Mouse (Mus musculus): ENCODE data around the gene Alad. TPM values are rescaled to one million over a fixed set of nuclear protein-coding genes. Genes with fewer than 3 reads are reported as not detected.

Alad gene
- polyA plus RNA-seq (2021) = 40.5 TPM

DNA sequence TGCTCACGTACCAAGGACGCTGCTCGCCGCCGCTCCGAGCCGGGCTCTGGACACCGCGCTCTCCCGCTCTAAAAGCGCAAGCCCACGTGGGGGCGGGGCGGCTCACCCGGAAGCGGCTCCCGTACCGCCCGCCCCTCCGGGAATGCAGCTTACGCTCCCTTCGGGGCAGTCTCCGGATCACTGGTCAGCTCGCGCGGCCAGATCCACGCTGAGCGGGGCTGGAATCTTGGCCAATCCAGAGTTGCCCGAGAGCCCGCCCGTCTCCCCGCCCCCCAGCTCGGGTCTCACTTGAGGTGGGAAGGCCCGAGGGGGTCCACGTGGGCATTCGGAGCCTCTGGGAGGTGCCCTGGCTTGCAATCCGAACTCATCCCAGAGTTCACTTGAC, at the start of gene Alad:
TSS of gene Alad (minus strand) at position 70 of the 385 bp plus-strand sequence.
- DNase-seq (ENCODE audit: low read depth, low spot score) (no peak), ATAC-seq (peak; percentile 86)
- H3K27me3 ChIP-seq = no peaks in the 10 kb centered on the region
- in situ Hi-C loops (cut with MboI; ENCODE audit: low pct_unique_long_range_greater_than_20kb) = loop anchor here (5.0 kb wide), 1 partner anchor 53 kb away; no protein-coding TSS in a partner anchor
- ChIA-PET CTCF (interaction anchor here (1.3 kb wide), 1 partner anchor 65 kb away, joined by 6 read pairs; no protein-coding TSS in a partner anchor), POLR2A (no interaction called here)
- TF ChIP-seq CTCF (IDR thresholded peaks at IDR 0.05) = no peak

DNA sequence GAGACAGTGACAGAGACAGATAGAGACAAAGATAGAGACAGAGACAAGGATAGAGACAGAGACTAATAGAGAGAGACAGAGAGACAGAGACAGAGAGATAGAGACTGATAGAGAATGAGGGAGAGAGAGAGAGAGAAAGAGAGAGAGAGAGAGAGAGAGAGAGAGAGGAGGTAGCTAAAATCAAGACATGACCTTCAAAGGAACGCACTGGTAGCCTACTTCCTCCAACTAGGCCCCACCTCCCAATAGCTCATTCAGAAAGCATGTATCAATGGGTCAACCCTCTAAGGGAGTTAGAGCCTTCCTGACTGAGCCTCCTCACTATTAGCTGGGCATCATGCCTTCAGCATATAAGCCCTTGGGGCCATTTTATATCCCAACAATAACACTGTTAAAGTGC, 48.6 kb upstream of the Alad start:
- peaks cover 5% of the 10 kb centered on the region for H3K27me3 ChIP-seq
- ATAC-seq (no peak), DNase-seq (ENCODE audit: low read depth, low spot score) (no peak)
- ChIA-PET CTCF (no interaction called here), POLR2A (no interaction called here)
- in situ Hi-C loops (cut with MboI; ENCODE audit: low pct_unique_long_range_greater_than_20kb) = loop anchor here (25.0 kb wide), 1 partner anchor 569 kb away; no protein-coding TSS in a partner anchor
- TF ChIP-seq CTCF (IDR thresholded peaks at IDR 0.05) = no peak

DNA sequence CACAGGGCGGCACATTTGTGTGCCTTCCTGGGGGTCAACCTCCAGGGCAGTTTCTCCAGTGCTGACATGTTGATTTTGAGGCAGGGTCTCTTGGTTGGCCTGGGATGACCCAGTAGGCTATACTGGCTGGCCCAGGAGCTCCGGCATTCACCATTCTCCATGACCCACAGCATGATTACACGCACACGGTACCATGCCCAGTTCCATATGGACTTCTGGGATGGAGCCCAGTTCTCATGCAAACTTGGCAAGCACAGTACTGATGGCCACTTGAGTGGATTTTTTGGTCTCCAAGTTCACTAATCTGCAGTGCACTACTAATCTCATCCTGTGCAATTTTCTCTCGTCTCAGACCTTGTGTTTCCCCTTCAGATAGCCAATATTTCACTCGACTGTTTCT, 48.0 kb upstream of the Alad start:
- no peak for ATAC-seq
- H3K27me3 ChIP-seq = peaks cover 5% of the 10 kb centered on the region
- in situ Hi-C loops (cut with MboI; ENCODE audit: low pct_unique_long_range_greater_than_20kb) = loop anchor here (25.0 kb wide), 1 partner anchor 570 kb away; no protein-coding TSS in a partner anchor
- CTCF ChIA-PET = no interaction called here
- TF ChIP-seq CTCF (IDR thresholded peaks at IDR 0.05) = no peak
- no peak for DNase-seq (ENCODE audit: low read depth, low spot score)
- POLR2A ChIA-PET = no interaction called here

DNA sequence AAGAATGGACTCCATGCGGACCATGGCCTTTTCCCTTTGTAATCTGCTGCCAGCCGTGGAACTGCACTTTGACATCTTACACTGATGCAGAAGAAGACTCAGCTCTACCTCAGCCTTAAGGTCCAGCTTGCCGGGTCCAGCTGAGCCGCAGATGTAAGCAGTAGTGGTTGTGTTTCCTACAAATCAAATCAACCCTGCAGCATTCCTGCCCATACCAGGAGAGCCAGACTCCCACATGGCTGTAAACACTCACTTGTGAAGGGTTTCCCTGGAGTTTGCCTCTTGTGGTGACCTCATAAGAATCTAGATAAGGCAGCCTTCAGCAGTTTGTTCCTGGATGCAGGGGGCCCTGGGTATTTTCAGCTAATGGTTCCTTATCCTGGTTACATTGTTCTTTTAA, 46.8 kb upstream of the Alad start:
- no peak for TF ChIP-seq CTCF (IDR thresholded peaks at IDR 0.05)
- peaks cover 5% of the 10 kb centered on the region for H3K27me3 ChIP-seq
- ATAC-seq (no peak), DNase-seq (ENCODE audit: low read depth, low spot score) (no peak)
- CTCF ChIA-PET = no interaction called here
- POLR2A ChIA-PET = no interaction called here
- in situ Hi-C loops (cut with MboI; ENCODE audit: low pct_unique_long_range_greater_than_20kb) = loop anchor here (25.0 kb wide), 1 partner anchor 571 kb away; no protein-coding TSS in a partner anchor

DNA sequence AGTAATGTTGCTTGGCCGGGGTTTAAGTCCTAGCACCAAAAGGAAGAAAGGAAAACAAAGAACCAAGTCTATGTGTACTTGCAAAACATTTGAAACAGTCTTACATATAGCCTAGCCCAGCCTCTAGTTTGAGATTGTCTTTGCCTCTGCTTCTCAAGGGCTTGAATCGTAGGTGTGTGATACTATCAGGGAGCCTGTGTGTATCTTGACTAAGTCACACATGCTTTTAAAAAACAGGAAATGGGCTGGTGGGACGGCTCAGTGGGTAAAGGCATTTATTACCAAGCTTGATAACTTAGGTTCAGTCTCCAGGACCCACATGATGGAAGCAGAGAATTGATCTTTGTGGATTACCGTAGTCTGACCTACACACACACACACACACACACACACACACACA, 42.3 kb upstream of the Alad start:
- H3K27me3 ChIP-seq = no peaks in the 10 kb centered on the region
- ATAC-seq (no peak), DNase-seq (ENCODE audit: low read depth, low spot score) (no peak)
- CTCF ChIA-PET = interaction anchor here (1.1 to 2.0 kb wide), 8 partner anchors 9 to 210 kb away, joined by 3 to 22 read pairs (median 4); no protein-coding TSS in a partner anchor
- POLR2A ChIA-PET = no interaction called here
- no peak for TF ChIP-seq CTCF (IDR thresholded peaks at IDR 0.05)
- in situ Hi-C loops (cut with MboI; ENCODE audit: low pct_unique_long_range_greater_than_20kb) = loop anchor here (25.0 kb wide), 1 partner anchor 575 kb away; no protein-coding TSS in a partner anchor

DNA sequence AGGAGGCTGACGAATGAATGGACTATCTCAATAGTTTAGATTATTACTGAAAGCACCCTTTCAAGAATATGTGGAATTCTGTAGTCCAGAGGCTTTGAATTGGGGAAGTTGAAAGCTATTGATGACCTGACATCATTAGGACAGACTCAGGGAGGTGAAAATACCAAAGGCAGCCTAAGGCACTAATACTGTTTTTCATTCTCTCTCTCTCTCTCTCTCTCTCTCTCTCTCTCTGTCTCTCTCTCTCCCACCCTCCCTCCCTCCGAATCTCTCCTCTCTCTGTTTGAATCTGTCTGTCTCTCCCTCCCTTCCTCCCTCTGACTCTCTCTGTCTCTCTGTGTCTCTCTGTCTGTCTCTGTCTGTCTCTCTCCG, 41.9 kb upstream of the Alad start:
- no peak for ATAC-seq
- H3K27me3 ChIP-seq = no peaks in the 10 kb centered on the region
- POLR2A ChIA-PET = no interaction called here
- no peak for DNase-seq (ENCODE audit: low read depth, low spot score)
- in situ Hi-C loops (cut with MboI; ENCODE audit: low pct_unique_long_range_greater_than_20kb) = loop anchor here (25.0 kb wide), 1 partner anchor 576 kb away; no protein-coding TSS in a partner anchor
- TF ChIP-seq CTCF (IDR thresholded peaks at IDR 0.05) = no peak
- CTCF ChIA-PET = interaction anchor here (1.0 to 2.0 kb wide), 11 partner anchors 9 to 217 kb away, joined by 3 to 22 read pairs (median 3); no protein-coding TSS in a partner anchor

DNA sequence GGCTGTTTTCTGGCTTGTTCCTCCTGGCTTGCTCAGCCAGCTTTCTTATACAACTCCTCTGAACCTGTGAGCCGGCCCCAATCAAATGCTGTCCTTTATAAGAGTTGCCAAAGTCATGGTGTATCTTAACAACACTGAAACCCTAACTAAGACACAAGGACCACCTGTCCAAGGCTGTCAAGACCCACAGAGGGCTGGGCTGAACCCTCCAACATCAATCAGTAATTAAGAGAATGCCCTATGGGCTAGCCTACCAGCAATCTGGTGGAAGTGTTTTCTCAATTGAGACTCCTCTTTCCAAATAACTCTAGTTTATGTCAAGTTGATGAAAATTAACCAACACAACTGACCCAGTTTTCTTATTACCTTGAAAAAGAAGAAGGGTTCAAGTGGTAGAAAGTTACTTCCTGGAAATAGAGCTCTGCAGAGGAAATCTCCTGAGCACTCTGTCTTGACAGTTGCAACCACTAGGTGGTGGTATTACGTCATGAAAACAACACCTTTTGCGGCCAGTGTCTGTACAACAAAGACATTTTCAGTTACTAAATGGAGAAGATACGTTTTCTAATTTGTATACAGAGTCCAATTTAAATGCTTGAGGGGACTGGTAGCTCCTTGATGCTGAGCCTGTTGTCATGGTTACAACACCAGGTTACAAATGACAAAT, 41.4 kb upstream of the Alad start:
- peak; percentile 22 for DNase-seq (ENCODE audit: low read depth, low spot score)
- CTCF ChIA-PET = interaction anchor here (0.9 to 2.0 kb wide), 12 partner anchors 8 to 218 kb away, joined by 3 to 22 read pairs (median 3); no protein-coding TSS in a partner anchor
- POLR2A ChIA-PET = no interaction called here
- no peaks in the 10 kb centered on the region for H3K27me3 ChIP-seq
- in situ Hi-C loops (cut with MboI; ENCODE audit: low pct_unique_long_range_greater_than_20kb) = loop anchor here (25.0 kb wide), 1 partner anchor 576 kb away; no protein-coding TSS in a partner anchor
- no peak for ATAC-seq
- TF ChIP-seq CTCF (IDR thresholded peaks at IDR 0.05) = peak; percentile 66

- POLR2A ChIA-PET = no interaction called here
- ATAC-seq (no peak), DNase-seq (ENCODE audit: low read depth, low spot score) (no peak)
- TF ChIP-seq CTCF (IDR thresholded peaks at IDR 0.05) = no peak
- CTCF ChIA-PET = interaction anchor here (0.8 to 2.0 kb wide), 3 partner anchors 137 to 204 kb away, joined by 3 to 12 read pairs (median 4); no protein-coding TSS in a partner anchor
- in situ Hi-C loops (cut with MboI; ENCODE audit: low pct_unique_long_range_greater_than_20kb) = loop anchor here (5.0 to 25.0 kb wide), 3 partner anchors 137 to 577 kb away; no protein-coding TSS in a partner anchor
- no peaks in the 10 kb centered on the region for H3K27me3 ChIP-seq
Measured at GRCm38 (mm10) chr4:62559797-62560329, 40.1 kb upstream of the Alad start, which contains the start of gene Rgs3. Gene Rgs3, plus strand, starts transcription at chr4:62559847.

DNA sequence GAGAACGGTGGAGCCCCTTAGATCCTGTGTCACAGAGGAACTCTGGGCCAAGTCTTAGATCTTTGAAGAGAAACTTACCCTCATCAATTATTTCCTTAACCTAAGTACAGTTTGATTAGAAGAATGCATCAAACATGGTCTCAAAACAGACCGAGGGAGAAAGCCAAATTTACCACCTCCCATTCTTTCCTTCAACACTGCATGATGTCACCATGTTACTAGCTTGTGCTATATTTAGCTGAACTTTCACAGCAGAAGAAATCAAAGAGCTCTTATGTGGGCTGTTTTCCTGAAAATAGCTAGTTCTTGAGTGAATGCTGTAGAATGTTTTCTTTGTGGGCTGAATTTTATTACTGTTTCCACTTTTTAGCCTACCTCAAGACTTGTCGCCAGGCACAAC, 37.7 kb upstream of the Alad start:
- H3K27me3 ChIP-seq = no peaks in the 10 kb centered on the region
- ChIA-PET POLR2A (no interaction called here), CTCF (interaction anchor here (1.6 kb wide), 1 partner anchor 139 kb away, joined by 5 read pairs; no protein-coding TSS in a partner anchor)
- DNase-seq (ENCODE audit: low read depth, low spot score) = no peak
- ATAC-seq = no peak
- TF ChIP-seq CTCF (IDR thresholded peaks at IDR 0.05) = no peak
- in situ Hi-C loops (cut with MboI; ENCODE audit: low pct_unique_long_range_greater_than_20kb) = loop anchor here (5.0 to 25.0 kb wide), 3 partner anchors 140 to 580 kb away; no protein-coding TSS in a partner anchor

DNA sequence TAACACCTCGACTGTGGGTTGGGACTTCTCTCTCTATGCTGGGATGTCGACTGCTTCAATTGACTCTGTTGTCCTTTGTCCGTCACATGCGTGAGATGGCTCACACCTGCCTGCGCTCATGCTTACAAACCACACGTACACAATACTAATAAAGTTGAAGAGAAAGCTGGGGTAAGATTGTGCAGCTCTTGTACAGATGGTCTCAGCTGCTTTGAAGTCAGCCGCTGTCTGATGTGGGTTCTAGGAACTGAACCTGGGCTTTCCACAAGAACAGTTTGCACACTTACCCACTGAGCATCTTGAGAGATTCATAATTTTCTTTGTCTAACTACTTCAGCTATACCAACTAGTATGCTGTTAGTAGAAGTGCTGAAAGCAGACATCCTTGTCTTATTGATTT, 32.2 kb upstream of the Alad start:
- POLR2A ChIA-PET = no interaction called here
- DNase-seq (ENCODE audit: low read depth, low spot score) (no peak), ATAC-seq (no peak)
- CTCF ChIA-PET = interaction anchor here (1.6 kb wide), 1 partner anchor 9 kb away, joined by 9 read pairs; no protein-coding TSS in a partner anchor
- in situ Hi-C loops (cut with MboI; ENCODE audit: low pct_unique_long_range_greater_than_20kb) = loop anchor here (25.0 kb wide), 1 partner anchor 585 kb away; no protein-coding TSS in a partner anchor
- no peak for TF ChIP-seq CTCF (IDR thresholded peaks at IDR 0.05)
- peaks cover 3% of the 10 kb centered on the region for H3K27me3 ChIP-seq

DNA sequence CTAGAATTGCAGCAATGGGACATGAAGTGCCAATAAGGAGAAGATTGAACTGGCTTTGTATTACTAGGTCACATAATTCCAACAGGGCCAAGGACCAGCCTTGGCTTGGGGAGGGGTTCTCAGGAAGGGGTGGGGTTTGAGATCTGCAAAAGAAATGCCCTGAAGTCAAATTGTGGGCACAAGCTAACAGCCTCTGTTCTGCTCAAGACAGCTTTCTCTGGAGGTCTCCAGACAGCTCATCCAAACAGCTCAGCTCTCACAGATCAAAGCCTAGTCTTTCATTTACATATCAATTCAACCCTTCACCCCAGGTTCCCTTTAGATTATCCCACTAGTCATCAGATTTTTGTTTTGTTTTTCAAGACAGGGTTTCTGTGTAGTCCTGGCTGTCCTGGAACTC, 25.1 kb upstream of the Alad start:
- TF ChIP-seq CTCF (IDR thresholded peaks at IDR 0.05) = no peak
- peaks cover under 1% of the 10 kb centered on the region for H3K27me3 ChIP-seq
- ChIA-PET POLR2A (no interaction called here), CTCF (no interaction called here)
- no peak for ATAC-seq
- DNase-seq (ENCODE audit: low read depth, low spot score) = no peak
- in situ Hi-C loops (cut with MboI; ENCODE audit: low pct_unique_long_range_greater_than_20kb) = no loop called here

Data from Patski (cell line).